Mouse (Mus musculus) small intestine, adult 2 months (tissue): ENCODE results near the gene Foxp1.

Experiments
- CTCF ChIP-seq: fragments of 200-500 bp; IDR thresholded peaks from 2 replicates; pipeline ENCODE4 v1.5.1; 2012; ENCODE audit warnings: low read depth, mild to moderate bottlenecking, control low read depth, inconsistent platforms, low read length, moderate library complexity, mixed read lengths; ENCODE audit not compliant: insufficient replicate concordance, insufficient read length; ENCODE audit errors: extremely low read depth
- POLR2A ChIP-seq: fragments of 200-500 bp; IDR thresholded peaks from 2 replicates; pipeline ENCODE4 v1.6.1; 2012; ENCODE audit warnings: low read depth, mild to moderate bottlenecking, control low read depth, inconsistent platforms, low read length, moderate library complexity

DNA sequence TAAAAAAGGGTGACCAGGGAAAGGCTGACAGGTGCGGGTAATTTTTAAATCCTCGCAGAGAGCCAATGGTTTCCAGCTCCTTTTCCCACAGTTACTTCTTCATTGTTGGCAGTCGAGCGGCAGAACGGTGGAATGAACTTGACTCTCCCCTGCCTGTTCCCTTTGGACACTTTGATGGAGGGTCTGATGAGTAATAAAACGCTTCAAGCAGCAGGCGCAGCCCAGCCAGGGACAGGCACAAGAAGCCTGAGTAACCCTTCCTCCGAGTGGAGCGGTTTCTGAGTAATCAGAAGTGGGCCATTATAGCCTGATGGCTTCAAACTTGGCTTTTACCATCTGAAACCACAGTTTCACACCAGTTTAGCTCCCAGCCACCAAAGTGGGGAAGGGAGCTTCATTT is 503.3 kb downstream of the Foxp1 start:
- TF ChIP-seq CTCF (no peak), POLR2A (no peak)
